Mouse (Mus musculus) heart, embryonic 11.5 days (tissue): ENCODE data around the gene Txndc11. TPM values are rescaled to one million over a fixed set of nuclear protein-coding genes. Genes with fewer than 3 reads are reported as not detected.

Experiments used
- ATAC-seq: fragments of 200-750 bp; cut with Nextera tagmentation; replicated peaks from 2 replicates; pipeline ENCODE4 v1.8.0; 2017; ENCODE audit warnings: moderate library complexity; ENCODE audit not compliant: insufficient number of reproducible peaks, low FRiP score, low TSS enrichment
- H3K27ac ChIP-seq: fragments of 300-500 bp; sonication (generic); 2 replicates; pipeline ENCODE4 v1.5.1; 2014; ENCODE audit warnings: mild to moderate bottlenecking, low read depth, low read length
- H3K27me3 ChIP-seq: fragments of 300-500 bp; sonication (generic); 2 replicates; pipeline ENCODE4 v1.6.1; 2014; ENCODE audit warnings: mild to moderate bottlenecking, low read length, mixed read lengths; ENCODE audit not compliant: control insufficient read depth, insufficient read depth
- H3K36me3 ChIP-seq: fragments of 300-500 bp; sonication (generic); 2 replicates; pipeline ENCODE4 v1.6.1; 2014; ENCODE audit warnings: mild to moderate bottlenecking, low read length, moderate library complexity, mixed read lengths; ENCODE audit not compliant: control insufficient read depth, insufficient read depth
- H3K4me1 ChIP-seq: fragments of 300-500 bp; sonication (generic); 2 replicates; pipeline ENCODE4 v1.6.1; 2014; ENCODE audit warnings: low read length; ENCODE audit not compliant: control insufficient read depth, insufficient read depth
- H3K4me2 ChIP-seq: fragments of 300-500 bp; sonication (generic); 2 replicates; pipeline ENCODE4 v1.6.1; 2014; ENCODE audit warnings: mild to moderate bottlenecking, moderate library complexity
- H3K4me3 ChIP-seq: fragments of 300-500 bp; sonication (generic); 2 replicates; pipeline ENCODE4 v1.5.1; 2014; ENCODE audit warnings: low read depth, low read length
- H3K9ac ChIP-seq: fragments of 300-500 bp; sonication (generic); 2 replicates; pipeline ENCODE4 v1.6.1; 2014; ENCODE audit warnings: mild to moderate bottlenecking, low read depth, low read length, moderate library complexity
- H3K9me3 ChIP-seq: fragments of 300-500 bp; sonication (generic); replicated peaks from 2 replicates; pipeline ENCODE4 v1.6.1; 2016; ENCODE audit warnings: low read length; ENCODE audit not compliant: control insufficient read depth
- WGBS: fragments of 180-500 bp; shearing (Covaris S2); extraction: QIAGEN DNeasy Blood & Tissue Kit; methylation state at CpG from one replicate; pipeline ENCODE4 v1.1.7; 2014; ENCODE audit not compliant: insufficient replicate concordance; 5-methylcytosine and 5-hydroxymethylcytosine counted together
- polyA plus RNA-seq: library from polyadenylated mRNA; unstranded; fragments of >200 nt; fragmentation: Nextera tagmentation; extraction: Ambion mirVana; gene quantifications from 2 replicates; pipeline ENCODE4 v1.2.1, GENCODE M21; 2014

Gene Txndc11
- polyA plus RNA-seq, 1 experiment from 2014 or later, result 33.5 TPM

DNA sequence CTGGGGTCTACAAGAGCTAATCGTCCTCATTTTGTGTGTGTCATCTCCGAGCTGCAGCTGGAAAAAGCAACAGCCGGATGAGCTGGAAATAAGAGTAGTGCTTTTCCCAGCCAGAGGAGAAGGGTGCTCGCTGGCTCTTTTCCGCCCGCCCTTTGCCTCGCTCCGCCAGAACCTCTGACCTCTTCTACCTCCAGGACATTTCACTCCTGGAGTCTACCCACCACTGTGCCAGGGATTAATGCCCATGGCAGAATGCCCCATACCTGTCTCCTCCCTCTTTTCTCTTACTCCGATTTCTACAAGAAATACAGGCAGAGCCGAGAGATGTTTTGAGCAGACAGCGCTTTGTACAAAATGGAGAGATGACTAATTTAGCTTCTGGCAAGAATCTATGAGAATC, 83.3 kb downstream of the Txndc11 start:
- WGBS, result 82% methylated on average over 11 of the region's 11 CpGs
- H3K9ac ChIP-seq, result no peak overlapping the region
- H3K4me2 ChIP-seq, result no peak overlapping the region
- H3K27me3 ChIP-seq, result no peaks in the 10 kb centered on the region
- H3K9me3 ChIP-seq, result no peaks in the 10 kb centered on the region
- ATAC-seq, result no peak
- no peaks in the 10 kb centered on the region for H3K36me3 ChIP-seq
- peaks cover 6% of the 10 kb centered on the region; the same call in 1 of the 2 replicates for H3K4me1 ChIP-seq
- H3K27ac ChIP-seq, result no peak overlapping the region
- H3K4me3 ChIP-seq, result no peak overlapping the region

DNA sequence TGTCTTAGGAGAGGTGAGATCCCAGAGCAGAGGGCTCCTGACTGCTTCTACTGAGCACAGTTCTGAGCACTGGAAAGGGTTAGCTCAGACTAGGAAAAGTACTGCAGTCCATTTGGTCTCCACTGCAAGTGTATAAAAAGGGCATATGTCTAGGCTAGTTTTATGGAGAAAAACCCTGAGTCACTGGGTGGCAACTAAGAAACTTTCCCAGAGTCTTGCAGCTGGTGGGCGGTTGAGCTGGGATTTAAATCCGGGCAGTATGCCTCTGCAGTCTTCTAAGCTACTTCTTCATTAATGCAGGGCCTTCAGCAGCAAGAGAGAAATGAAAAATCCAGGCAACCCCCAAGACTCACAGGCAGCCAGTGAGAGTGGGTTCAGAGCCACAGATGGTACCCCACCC, 84.2 kb downstream of the Txndc11 start:
- ATAC-seq, result no peak
- Histone ChIP-seq H3K4me2 (no peak overlapping the region), H3K4me3 (no peak overlapping the region), H3K9ac (no peak overlapping the region), H3K36me3 (no peaks in the 10 kb centered on the region), H3K27me3 (no peaks in the 10 kb centered on the region), H3K4me1 (peaks cover 6% of the 10 kb centered on the region; the same call in 1 of the 2 replicates), H3K9me3 (no peaks in the 10 kb centered on the region), H3K27ac (no peak overlapping the region)
- 77% methylated on average over 2 of the region's 2 CpGs for WGBS

DNA sequence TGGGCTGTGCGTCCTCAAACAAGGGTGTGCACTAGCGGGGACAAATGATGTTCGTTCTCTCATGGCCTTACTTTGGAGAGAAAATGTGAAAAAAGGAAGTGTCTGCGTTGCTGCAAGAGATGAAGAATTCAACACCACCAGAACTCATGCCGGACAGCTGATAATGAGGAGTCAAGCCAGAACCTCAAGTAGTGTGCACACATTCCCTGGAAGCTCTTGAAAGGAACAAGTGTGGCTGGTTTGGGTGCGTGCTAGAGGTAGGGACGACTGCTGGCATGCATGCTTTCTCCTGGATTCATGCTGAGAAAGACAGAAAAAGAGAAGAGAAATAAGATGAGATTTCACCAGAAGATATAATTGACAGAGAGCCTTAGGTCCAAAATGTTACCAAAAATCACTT, 87.3 kb downstream of the Txndc11 start:
- Histone ChIP-seq H3K27me3 (no peaks in the 10 kb centered on the region), H3K4me3 (no peak overlapping the region), H3K9ac (no peak overlapping the region), H3K9me3 (no peaks in the 10 kb centered on the region), H3K27ac (peak overlapping the region; percentile 76), H3K4me1 (peaks cover 6% of the 10 kb centered on the region; the same call in 1 of the 2 replicates), H3K4me2 (no peak overlapping the region), H3K36me3 (no peaks in the 10 kb centered on the region)
- no peak for ATAC-seq
- 39% methylated on average over 7 of the region's 7 CpGs for WGBS

DNA sequence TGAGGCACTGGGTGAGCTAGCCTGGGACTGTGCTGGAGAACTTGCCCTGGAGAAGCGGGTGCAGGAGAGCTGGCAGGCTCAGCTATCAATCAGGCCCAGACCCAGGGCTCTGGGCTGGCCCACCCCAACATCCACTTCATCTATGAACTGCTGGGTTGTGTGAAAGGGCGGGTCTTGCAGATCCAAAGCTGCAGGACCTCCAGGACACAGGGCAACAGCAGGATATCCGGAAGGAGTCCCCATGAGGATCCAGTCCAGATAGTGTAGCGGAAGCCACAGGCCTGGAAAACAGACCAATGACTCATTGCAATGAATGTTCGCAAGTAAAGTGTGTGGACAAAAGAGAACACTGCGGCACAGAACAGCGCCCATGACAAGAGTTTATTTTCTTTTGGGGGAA, 88.0 kb downstream of the Txndc11 start:
- H3K27me3 ChIP-seq, result no peaks in the 10 kb centered on the region
- H3K4me1 ChIP-seq, result peaks cover 6% of the 10 kb centered on the region; the same call in 1 of the 2 replicates
- no peak overlapping the region; the same call in 1 of the 2 replicates for H3K4me2 ChIP-seq
- no peaks in the 10 kb centered on the region for H3K9me3 ChIP-seq
- ATAC-seq, result peak; percentile 69; the same call in 1 of the 2 replicates
- no peak overlapping the region for H3K4me3 ChIP-seq
- WGBS, result 64% methylated on average over 7 of the region's 7 CpGs
- H3K9ac ChIP-seq, result no peak overlapping the region
- H3K27ac ChIP-seq, result peak overlapping the region; percentile 76
- no peaks in the 10 kb centered on the region for H3K36me3 ChIP-seq

DNA sequence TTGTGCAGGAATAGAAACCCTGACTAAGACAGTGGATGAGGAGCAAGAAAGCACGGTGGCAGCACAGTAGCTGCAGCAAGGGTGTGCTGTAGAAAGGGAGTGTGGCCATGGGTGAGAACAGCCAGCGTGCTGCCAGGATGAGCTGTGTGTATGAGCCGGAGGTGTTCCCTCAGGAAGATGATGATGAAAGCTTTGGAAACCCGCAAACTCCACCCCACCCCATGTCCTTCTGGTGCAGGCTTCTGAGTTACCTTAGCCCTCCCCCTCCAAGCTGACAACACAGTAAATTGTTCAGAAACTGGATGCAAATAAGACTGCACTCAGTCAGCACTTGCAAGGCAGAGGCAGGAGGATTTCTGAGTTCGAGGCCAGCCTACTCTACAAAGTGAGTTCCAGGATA, 91.2 kb downstream of the Txndc11 start:
- H3K9ac ChIP-seq, result no peak overlapping the region
- peaks cover 6% of the 10 kb centered on the region; the same call in 1 of the 2 replicates for H3K4me1 ChIP-seq
- no peak overlapping the region for H3K4me2 ChIP-seq
- no peak overlapping the region for H3K4me3 ChIP-seq
- 72% methylated on average over 5 of the region's 5 CpGs for WGBS
- no peaks in the 10 kb centered on the region for H3K27me3 ChIP-seq
- no peaks in the 10 kb centered on the region for H3K9me3 ChIP-seq
- no peak overlapping the region for H3K27ac ChIP-seq
- H3K36me3 ChIP-seq, result no peaks in the 10 kb centered on the region
- ATAC-seq, result no peak

DNA sequence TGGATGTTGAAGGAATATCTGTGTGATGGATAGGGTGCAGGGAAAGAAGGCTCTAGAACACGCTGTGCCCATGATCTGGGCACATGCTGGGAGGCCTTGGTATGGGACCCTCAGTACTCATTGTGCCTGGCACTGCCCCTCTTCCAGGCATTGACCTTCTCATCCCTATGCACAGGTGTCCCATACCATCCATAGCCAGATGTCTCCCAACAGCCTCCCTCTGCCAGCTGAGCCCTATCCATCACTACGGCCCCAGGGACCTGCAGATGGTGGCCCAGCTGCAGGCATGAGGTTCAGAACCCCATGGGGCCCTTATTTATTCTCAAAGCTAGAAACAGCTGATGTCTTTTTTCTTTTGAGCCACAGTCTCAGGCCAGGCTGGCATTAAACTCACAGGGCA, 93.8 kb downstream of the Txndc11 start:
- WGBS, result 66% methylated on average over 2 of the region's 2 CpGs
- no peaks in the 10 kb centered on the region for H3K36me3 ChIP-seq
- H3K9ac ChIP-seq, result no peak overlapping the region
- H3K4me3 ChIP-seq, result no peak overlapping the region
- no peaks in the 10 kb centered on the region for H3K27me3 ChIP-seq
- no peak overlapping the region for H3K27ac ChIP-seq
- ATAC-seq, result no peak
- 0 out of 2 replicates have a peak, but pooled peaks cover 4% of the 10 kb centered on the region for H3K4me1 ChIP-seq
- no peaks in the 10 kb centered on the region for H3K9me3 ChIP-seq
- H3K4me2 ChIP-seq, result no peak overlapping the region

DNA sequence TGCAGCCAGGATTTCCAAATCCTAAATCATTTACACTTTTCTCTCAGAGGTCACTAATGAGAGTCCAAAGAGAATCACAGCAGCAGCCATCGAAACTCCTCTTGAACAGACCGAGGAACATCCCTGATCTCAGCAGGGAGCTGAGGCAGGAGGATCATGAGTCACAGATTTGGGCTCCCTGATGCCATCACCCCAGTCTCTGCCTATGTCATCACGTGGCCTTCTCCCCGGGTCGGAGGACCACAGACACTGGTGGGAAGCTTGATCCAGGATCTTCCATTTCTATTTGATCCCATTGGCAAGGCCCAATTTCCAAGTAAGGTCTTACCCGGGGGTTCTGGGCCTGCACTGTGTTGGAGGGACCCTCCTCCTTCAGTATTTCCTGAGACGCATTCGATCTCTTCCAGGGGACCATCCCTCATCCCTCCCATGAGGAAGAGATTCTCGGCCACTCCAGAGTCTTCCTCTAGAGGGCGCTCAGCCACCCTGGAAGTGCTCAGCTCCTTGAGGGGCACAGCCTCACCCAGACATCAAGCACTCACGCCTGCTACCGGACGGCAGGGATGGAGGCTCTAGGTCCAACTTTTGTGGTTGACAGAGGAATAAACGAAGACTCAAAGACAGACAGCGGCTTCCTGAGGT, 98.5 kb downstream of the Txndc11 start:
- Histone ChIP-seq H3K4me1 (0 out of 2 replicates have a peak, but pooled peaks cover 4% of the 10 kb centered on the region), H3K27me3 (no peaks in the 10 kb centered on the region), H3K4me2 (peak overlapping the region; percentile 35; the same call in 1 of the 2 replicates), H3K4me3 (no peak overlapping the region), H3K9ac (no peak overlapping the region), H3K27ac (no peak overlapping the region), H3K9me3 (no peaks in the 10 kb centered on the region), H3K36me3 (no peaks in the 10 kb centered on the region)
- ATAC-seq, result peak; percentile 69
- WGBS, result 23% methylated on average over 15 of the region's 15 CpGs

DNA sequence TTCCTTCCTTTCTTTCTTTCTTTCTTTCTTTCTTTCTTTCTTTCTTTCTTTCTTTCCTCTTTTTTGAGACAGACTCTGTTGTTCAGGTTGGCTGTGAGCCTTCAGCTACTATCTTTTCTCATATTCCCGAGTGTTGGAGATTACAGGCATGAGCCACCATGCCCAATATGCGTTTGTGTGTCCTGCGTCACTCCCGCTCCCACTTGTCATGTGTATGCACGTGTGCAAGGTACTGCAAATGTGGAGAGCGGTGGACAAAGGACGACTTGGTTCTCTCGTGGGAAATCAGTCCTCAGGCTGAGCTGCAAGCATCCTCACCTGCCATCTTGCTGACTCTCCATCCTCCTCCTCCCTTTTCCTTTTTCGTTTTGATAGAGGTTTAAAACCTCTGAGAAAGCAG, 99.2 kb downstream of the Txndc11 start:
- H3K36me3 ChIP-seq, result no peaks in the 10 kb centered on the region
- no peaks in the 10 kb centered on the region for H3K9me3 ChIP-seq
- no peak for ATAC-seq
- no peaks in the 10 kb centered on the region for H3K27me3 ChIP-seq
- H3K4me2 ChIP-seq, result no peak overlapping the region
- no peak overlapping the region for H3K4me3 ChIP-seq
- 0 out of 2 replicates have a peak, but pooled peaks cover 4% of the 10 kb centered on the region for H3K4me1 ChIP-seq
- H3K9ac ChIP-seq, result no peak overlapping the region
- 76% methylated on average over 9 of the region's 9 CpGs for WGBS
- H3K27ac ChIP-seq, result no peak overlapping the region
